Mouse (Mus musculus) MEL (cell line): ENCODE data around the gene Ube2q2. TPM values are rescaled to one million over a fixed set of nuclear protein-coding genes. Genes with fewer than 3 reads are reported as not detected.
"Not testable (repeated sequence)": the region's sequence is repeated elsewhere in the genome, so short reads cannot be mapped to it uniquely, and the experiment has no call there.

Source experiments
- DNase-seq: peaks from one replicate; pipeline ENCODE4 v3.0.0; 2011; ENCODE audit warnings: low read depth, low spot score
- H3K27ac ChIP-seq: 2 replicates; pipeline ENCODE4 v1.5.1; 2012; ENCODE audit warnings: low read depth, mild to moderate bottlenecking, control low read depth, low read length, moderate library complexity; ENCODE audit not compliant: control insufficient read depth
- H3K27me3 ChIP-seq, 2 experiments: fragments of 150-350 bp in 1 of 2; sonication (generic) in 1 of 2; 2 replicates each; pipeline ENCODE4 v1.6.1; 2012; ENCODE audit warnings: low read length in 2 of 2, mild to moderate bottlenecking in 2 of 2, improper control_type of control experiment in 1 of 2, moderate library complexity in 1 of 2; ENCODE audit not compliant: insufficient read depth in 2 of 2, control insufficient read depth in 1 of 2
- H3K36me3 ChIP-seq, 2 experiments: 2 replicates each; pipeline ENCODE4 v1.6.1; 2012 to 2014; ENCODE audit warnings: low read length in 2 of 2, improper control_type of control experiment in 1 of 2, inconsistent platforms in 1 of 2, mild to moderate bottlenecking in 1 of 2; ENCODE audit not compliant: insufficient read depth in 2 of 2, control insufficient read depth in 1 of 2
- H3K4me1 ChIP-seq, 2 experiments: fragments of 150-350 bp in 1 of 2; sonication (generic) in 1 of 2; 2 replicates each; pipeline ENCODE4 v1.6.1; 2012; ENCODE audit warnings: low read length in 2 of 2, improper control_type of control experiment in 1 of 2, mild to moderate bottlenecking in 1 of 2; ENCODE audit not compliant: insufficient read depth in 2 of 2, control insufficient read depth in 1 of 2
- H3K4me3 ChIP-seq, 2 experiments: fragments of 150-350 bp in 1 of 2; sonication (generic) in 1 of 2; 2 replicates each; pipeline ENCODE4 v1.5.1; 2012; ENCODE audit warnings: low read depth in 2 of 2, low read length in 2 of 2, mild to moderate bottlenecking in 2 of 2, moderate library complexity in 2 of 2, control low read depth in 1 of 2, improper control_type of control experiment in 1 of 2; ENCODE audit not compliant: control insufficient read depth in 1 of 2, insufficient read depth in 1 of 2
- H3K79me2 ChIP-seq: 2 replicates; pipeline ENCODE4 v1.6.1; 2012; ENCODE audit warnings: mild to moderate bottlenecking, low read length, moderate library complexity; ENCODE audit not compliant: control insufficient read depth, poor library complexity, insufficient read depth
- H3K9ac ChIP-seq: 2 replicates; pipeline ENCODE4 v1.6.1; 2012; ENCODE audit warnings: low read depth, mild to moderate bottlenecking, control low read depth, low read length, moderate library complexity; ENCODE audit not compliant: control insufficient read depth, poor library complexity, severe bottlenecking
- H3K9me3 ChIP-seq: fragments of 150-350 bp; sonication (generic); replicated peaks from 2 replicates; pipeline ENCODE4 v1.6.1; 2012; ENCODE audit warnings: mild to moderate bottlenecking, low read length, improper control_type of control experiment, moderate library complexity; ENCODE audit not compliant: insufficient read depth
- BHLHE40 ChIP-seq: IDR thresholded peaks from 2 replicates; pipeline ENCODE4 v1.6.1; 2012; ENCODE audit warnings: low read depth, mild to moderate bottlenecking, inconsistent platforms, low read length, improper control_type of control experiment, borderline replicate concordance
- E2F4 ChIP-seq: IDR thresholded peaks from 2 replicates; pipeline ENCODE4 v1.6.1; 2011; ENCODE audit warnings: low read depth, low read length, improper control_type of control experiment, borderline replicate concordance
- ELF1 ChIP-seq: IDR thresholded peaks from 2 replicates; pipeline ENCODE4 v1.6.1; 2014; ENCODE audit warnings: low read depth, mild to moderate bottlenecking, inconsistent platforms, low read length, improper control_type of control experiment, moderate library complexity
- ETS1 ChIP-seq: IDR thresholded peaks from 2 replicates; pipeline ENCODE4 v1.6.1; 2012; ENCODE audit warnings: low read depth, mild to moderate bottlenecking, inconsistent platforms, low read length, improper control_type of control experiment, moderate library complexity
- KAT2A ChIP-seq: conservative IDR thresholded peaks from 2 replicates; pipeline ENCODE4 v1.6.1; 2012; ENCODE audit warnings: low read depth, low read length, improper control_type of control experiment, inconsistent platforms
- MAFK ChIP-seq: IDR thresholded peaks from 2 replicates; pipeline ENCODE4 v1.6.1; 2011; ENCODE audit warnings: low read depth, mild to moderate bottlenecking, low read length, improper control_type of control experiment, borderline replicate concordance
- MAX ChIP-seq: IDR thresholded peaks from 2 replicates; pipeline ENCODE4 v1.6.1; 2011; ENCODE audit warnings: low read length, improper control_type of control experiment
- MAZ ChIP-seq: IDR thresholded peaks from 2 replicates; pipeline ENCODE4 v1.6.1; 2012; ENCODE audit warnings: low read depth, mild to moderate bottlenecking, inconsistent platforms, low read length, improper control_type of control experiment
- NRF1 ChIP-seq: IDR thresholded peaks from 2 replicates; pipeline ENCODE4 v1.6.1; 2014; ENCODE audit warnings: low read depth, mild to moderate bottlenecking, inconsistent platforms, low read length, improper control_type of control experiment, moderate library complexity; ENCODE audit not compliant: poor library complexity, insufficient read depth, severe bottlenecking
- POLR2A ChIP-seq, 2 experiments: IDR thresholded peaks; 2 replicates each; pipeline ENCODE4 v1.6.1; 2011 to 2012; ENCODE audit warnings: low read length in 2 of 2, mild to moderate bottlenecking in 2 of 2, control low read depth in 1 of 2, improper control_type of control experiment in 1 of 2, low read depth in 1 of 2, moderate library complexity in 1 of 2; ENCODE audit not compliant: control insufficient read depth in 1 of 2, insufficient read depth in 1 of 2, poor library complexity in 1 of 2
- POLR2AphosphoS2 ChIP-seq: IDR thresholded peaks from 2 replicates; pipeline ENCODE4 v1.6.1; 2011; ENCODE audit warnings: low read length, improper control_type of control experiment
- POLR2AphosphoS5 ChIP-seq: IDR thresholded peaks from 2 replicates; pipeline ENCODE4 v1.6.1; 2012; ENCODE audit warnings: low read depth, borderline replicate concordance, mild to moderate bottlenecking, inconsistent platforms, low read length, moderate library complexity, mixed read lengths
- SIN3A ChIP-seq: IDR thresholded peaks from 2 replicates; pipeline ENCODE4 v1.6.1; 2012; ENCODE audit warnings: low read length, improper control_type of control experiment, inconsistent platforms
- SMC3 ChIP-seq: IDR thresholded peaks from 2 replicates; pipeline ENCODE4 v1.6.1; 2011; ENCODE audit warnings: low read depth, low read length, improper control_type of control experiment
- TAL1 ChIP-seq: IDR thresholded peaks from 2 replicates; pipeline ENCODE4 v1.6.1; 2012; ENCODE audit warnings: mild to moderate bottlenecking, inconsistent platforms, low read length, moderate library complexity, mixed read lengths
- UBTF ChIP-seq: IDR thresholded peaks from 2 replicates; pipeline ENCODE4 v1.6.1; 2012; ENCODE audit warnings: low read depth, mild to moderate bottlenecking, inconsistent platforms, low read length, improper control_type of control experiment, moderate library complexity, borderline replicate concordance; ENCODE audit not compliant: insufficient read depth
- USF1 ChIP-seq: IDR thresholded peaks from 2 replicates; pipeline ENCODE4 v1.6.1; 2014; ENCODE audit warnings: low read depth, mild to moderate bottlenecking, inconsistent platforms, low read length, improper control_type of control experiment, moderate library complexity
- USF2 ChIP-seq, 2 experiments: IDR thresholded peaks; 2 replicates each; pipeline ENCODE4 v1.6.1; 2011 to 2012; ENCODE audit warnings: improper control_type of control experiment in 2 of 2, low read length in 2 of 2, borderline replicate concordance in 1 of 2, inconsistent platforms in 1 of 2, low read depth in 1 of 2, mild to moderate bottlenecking in 1 of 2; ENCODE audit not compliant: insufficient read depth in 1 of 2
- ZKSCAN1 ChIP-seq: IDR thresholded peaks from 2 replicates; pipeline ENCODE4 v1.6.1; 2012; ENCODE audit warnings: low read depth, mild to moderate bottlenecking, inconsistent platforms, low read length, improper control_type of control experiment, moderate library complexity
- polyA plus RNA-seq, 2 experiments: library from polyadenylated mRNA; stranded (reverse) in 1 of 2; unstranded in 1 of 2; fragments of >175 nt in 1 of 2; fragments of >200 nt in 1 of 2; gene quantifications; 2 replicates each; pipeline versions ENCODE4 v1.2.1 to v1.2.4; 2012; ENCODE audit warnings: low replicate concordance in 2 of 2, low read depth in 1 of 2; ENCODE audit not compliant: insufficient read length in 2 of 2, insufficient read depth in 1 of 2, missing spikeins in 1 of 2
- total RNA-seq: library from RNA; depleted of rRNA; stranded (reverse); fragments of 300-350 nt; gene quantifications from 2 replicates; pipeline ENCODE4 v1.2.3, GENCODE M21; 2012

The Ube2q2 gene
- total and polyA plus RNA-seq, 3 experiments: 21.7 to 23.6 TPM; not detected in 1

- DNase-seq: no peak
- Histone ChIP-seq H3K9me3 (no peaks in the 10 kb centered on the region), H3K9ac (no peak overlapping the region), H3K27ac (no peak overlapping the region), H3K36me3 (no peaks in the 10 kb centered on the region), H3K4me1 (peaks cover 0 to 7% of the 10 kb centered on the region in 2 experiments; a peak in 2 of 4 replicates), H3K79me2 (no peaks in the 10 kb centered on the region), H3K4me3 (no peak overlapping the region), H3K27me3 (peaks cover 0 to 2% of the 10 kb centered on the region in 2 experiments; a peak in 1 of 4 replicates)
- TF ChIP-seq USF2 (IDR thresholded peaks at IDR 0.05; ENCODE audit: borderline replicate concordance in 1 of 2, insufficient read depth in 1 of 2, low read depth in 1 of 2, low read length in 2 of 2): no peak
- TF ChIP-seq MAZ: no peak
- no peak for TF ChIP-seq ETS1
- TF ChIP-seq POLR2AphosphoS2: no peak
- no peak for TF ChIP-seq USF1
- no peak for TF ChIP-seq BHLHE40
- TF ChIP-seq E2F4: no peak
- no peak for TF ChIP-seq ZKSCAN1
- TF ChIP-seq ELF1: no peak
- no peak for TF ChIP-seq MAFK
- no peak for TF ChIP-seq POLR2AphosphoS5
- no peak for TF ChIP-seq SMC3
- TF ChIP-seq NRF1: no peak
- TF ChIP-seq MAX: no peak
- TF ChIP-seq UBTF: no peak
- TF ChIP-seq KAT2A: no peak
- TF ChIP-seq SIN3A: no peak
- TF ChIP-seq TAL1: no peak
- TF ChIP-seq POLR2A (IDR thresholded peaks at IDR 0.05; ENCODE audit: control insufficient read depth in 1 of 2, insufficient read depth in 1 of 2, low read depth in 1 of 2, low read length in 2 of 2, poor library complexity in 1 of 2): no peak
Measured at GRCm38 (mm10) chr9:55232586-55232985, 83.9 kb downstream of the Ube2q2 start.

GRCm38 (mm10) chr9:55233076-55233475 is 84.4 kb downstream of the Ube2q2 start:
- not testable (repeated sequence) for H3K36me3 ChIP-seq, H3K4me1 ChIP-seq, DNase-seq, H3K9me3 ChIP-seq, H3K9ac ChIP-seq, H3K4me3 ChIP-seq, H3K79me2 ChIP-seq, H3K27ac ChIP-seq, H3K27me3 ChIP-seq
